Mouse (Mus musculus) C2C12 (cell line): Measurements from ENCODE around the gene Plekha6. TPM values are rescaled to one million over a fixed set of nuclear protein-coding genes. Genes with fewer than 3 reads are reported as not detected.
"Not testable (repeated sequence)": the region's sequence is repeated elsewhere in the genome, so short reads cannot be mapped to it uniquely, and the experiment has no call there.

Experiments used
- H3K27me3 ChIP-seq: one replicate; pipeline ENCODE4 v1.6.1; 2011; ENCODE audit not compliant: control insufficient read depth, insufficient read depth, insufficient read length
- H3K36me3 ChIP-seq: one replicate; pipeline ENCODE4 v1.6.1; 2011; ENCODE audit not compliant: control insufficient read depth, insufficient read depth
- H3K4me3 ChIP-seq: one replicate; pipeline ENCODE4 v1.5.1; 2011; ENCODE audit warnings: mild to moderate bottlenecking, control low read depth; ENCODE audit not compliant: poor library complexity, insufficient read depth, severe bottlenecking
- H3K79me2 ChIP-seq: one replicate; pipeline ENCODE4 v1.6.1; 2011; ENCODE audit not compliant: control insufficient read depth, insufficient read depth
- H3K79me3 ChIP-seq: one replicate; pipeline ENCODE4 v1.6.1; 2011; ENCODE audit warnings: low read depth, control low read depth
- H3ac ChIP-seq: one replicate; pipeline ENCODE3; 2011; ENCODE audit warnings: low read depth; ENCODE audit not compliant: control insufficient read depth, insufficient read length
- CEBPB ChIP-seq: IDR thresholded peaks from one replicate; pipeline ENCODE4 v1.6.1; 2011; ENCODE audit warnings: low read depth, mild to moderate bottlenecking, control low read depth, moderate library complexity
- CTCF ChIP-seq: IDR thresholded peaks from one replicate; pipeline ENCODE4 v1.5.1; 2011; ENCODE audit not compliant: control insufficient read depth, insufficient read depth, insufficient read length
- FOSL1 ChIP-seq: IDR thresholded peaks from one replicate; pipeline ENCODE4 v1.8.0; 2011; ENCODE audit warnings: mild to moderate bottlenecking, low read length; ENCODE audit not compliant: poor library complexity, insufficient read depth, severe bottlenecking
- MAX ChIP-seq: IDR thresholded peaks from one replicate; pipeline ENCODE4 v1.6.1; 2011; ENCODE audit warnings: mild to moderate bottlenecking, control low read depth
- MYOD1 ChIP-seq: IDR thresholded peaks from one replicate; pipeline ENCODE4 v1.6.1; 2011; ENCODE audit warnings: low read depth; ENCODE audit not compliant: control insufficient read depth, insufficient read length
- MYOG ChIP-seq: IDR thresholded peaks from one replicate; pipeline ENCODE4 v1.6.1; 2011; ENCODE audit not compliant: control insufficient read depth, insufficient read length; ENCODE audit errors: extremely low read depth
- USF1 ChIP-seq: IDR thresholded peaks from one replicate; pipeline ENCODE4 v1.6.1; 2011; ENCODE audit warnings: low read depth, mild to moderate bottlenecking, control low read depth, moderate library complexity
- polyA plus RNA-seq: library from polyadenylated mRNA; unstranded; fragments of >200 nt; fragmentation: generic; extraction: Trizol; gene quantifications from one replicate; pipeline ENCODE4 v1.2.1, GENCODE M21; 2012; ENCODE audit warnings: missing spikeins

Gene Plekha6
- polyA plus RNA-seq, 1 experiment: 0.15 TPM

DNA sequence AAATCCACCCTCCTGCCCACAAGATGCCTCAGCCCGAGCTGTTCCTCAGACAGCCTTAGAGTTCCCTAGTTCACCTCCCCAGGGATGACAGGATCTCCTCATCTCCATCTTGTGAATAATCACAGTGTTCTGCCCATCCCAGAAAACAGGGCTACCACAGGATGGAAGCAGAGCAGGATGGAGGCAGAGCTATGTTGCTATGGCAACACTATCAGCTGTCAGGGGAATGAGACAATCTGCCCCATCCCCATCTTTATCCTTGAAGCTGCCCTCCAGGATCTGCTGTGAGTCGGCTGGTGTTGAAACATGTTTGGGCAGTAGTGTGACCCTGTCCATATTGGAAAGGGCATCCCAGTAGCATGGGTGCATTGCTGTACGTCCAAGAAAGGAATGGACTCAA lies 167.1 kb downstream of the Plekha6 start:
- Histone ChIP-seq H3K36me3 (no peaks in the 10 kb centered on the region), H3K79me3 (no peaks in the 10 kb centered on the region), H3K4me3 (no peak overlapping the region), H3K79me2 (no peaks in the 10 kb centered on the region), H3ac (no peak overlapping the region), H3K27me3 (peaks cover 49% of the 10 kb centered on the region)
- no peak for TF ChIP-seq MYOG
- TF ChIP-seq CTCF: no peak
- no peak for TF ChIP-seq MAX
- no peak for TF ChIP-seq CEBPB
- no peak for TF ChIP-seq MYOD1

DNA sequence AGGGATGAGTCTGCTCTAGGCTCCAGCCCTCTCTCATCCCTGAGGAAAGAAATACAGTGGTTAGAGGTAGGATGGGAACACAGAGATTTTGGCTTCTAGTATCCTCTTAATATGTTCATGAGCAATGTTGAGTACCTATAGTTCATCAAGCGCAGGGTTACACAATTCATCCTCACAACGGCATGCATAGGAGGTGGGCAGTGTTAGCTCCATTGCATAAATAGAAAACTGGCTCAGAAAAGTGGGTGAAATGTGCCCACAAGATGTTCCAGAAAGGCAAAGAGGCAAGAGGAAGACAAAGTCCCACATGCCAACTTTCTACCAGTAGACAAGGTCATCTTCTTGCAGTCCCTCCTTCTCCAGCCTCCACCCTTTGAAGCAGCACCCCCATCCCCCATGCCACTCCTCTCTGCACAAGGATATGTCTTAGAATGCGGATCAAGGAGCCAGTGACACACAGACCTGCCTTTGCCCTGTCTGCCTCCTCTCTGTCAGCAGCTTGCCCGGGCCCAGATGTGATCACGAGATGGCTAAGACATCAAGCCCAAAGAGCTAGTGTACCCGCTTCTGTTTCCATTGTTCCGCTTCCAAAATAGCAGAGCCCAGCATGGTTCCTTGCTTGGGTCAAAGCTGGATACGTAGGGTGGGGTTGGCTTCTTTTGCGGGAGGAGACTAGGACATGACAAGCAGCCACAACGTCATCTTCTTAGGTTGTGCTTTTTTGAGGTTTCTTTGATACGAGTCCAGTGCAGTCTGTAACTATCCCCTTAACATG lies 168.8 kb downstream of the Plekha6 start:
- H3K79me3 ChIP-seq: no peaks in the 10 kb centered on the region
- H3K79me2 ChIP-seq: no peaks in the 10 kb centered on the region
- H3ac ChIP-seq: no peak overlapping the region
- H3K27me3 ChIP-seq: peaks cover 44% of the 10 kb centered on the region
- H3K4me3 ChIP-seq: no peak overlapping the region
- no peaks in the 10 kb centered on the region for H3K36me3 ChIP-seq
- TF ChIP-seq FOSL1 (no peak), MYOD1 (no peak), CEBPB (no peak), USF1 (no peak)

DNA sequence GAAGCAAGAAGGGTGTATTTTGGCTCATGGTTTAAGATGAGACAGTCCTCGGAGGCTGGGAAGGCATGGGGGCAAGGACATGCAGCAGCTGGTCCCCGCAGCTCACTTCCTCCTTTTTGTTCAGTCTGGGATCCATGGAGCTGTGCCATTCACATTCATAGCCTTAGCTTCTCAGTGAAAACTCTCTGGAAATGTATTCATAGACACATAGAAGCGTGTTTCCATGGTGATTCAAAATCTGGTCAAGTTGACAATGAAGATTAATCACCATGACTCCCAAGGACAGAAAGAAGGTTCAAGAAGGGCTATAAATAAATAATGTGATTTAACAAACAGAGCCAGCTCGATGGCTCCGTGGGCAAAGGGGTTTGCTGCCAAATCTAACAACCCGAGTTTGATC lies 169.9 kb downstream of the Plekha6 start:
- TF ChIP-seq CEBPB (no peak), MYOD1 (no peak), CTCF (no peak), USF1 (no peak), MYOG (no peak), MAX (no peak), FOSL1 (no peak)
- peaks cover 33% of the 10 kb centered on the region for H3K27me3 ChIP-seq
- H3K4me3 ChIP-seq: no peak overlapping the region
- no peaks in the 10 kb centered on the region for H3K79me2 ChIP-seq
- H3K79me3 ChIP-seq: no peaks in the 10 kb centered on the region
- H3K36me3 ChIP-seq: no peaks in the 10 kb centered on the region
- no peak overlapping the region for H3ac ChIP-seq

DNA sequence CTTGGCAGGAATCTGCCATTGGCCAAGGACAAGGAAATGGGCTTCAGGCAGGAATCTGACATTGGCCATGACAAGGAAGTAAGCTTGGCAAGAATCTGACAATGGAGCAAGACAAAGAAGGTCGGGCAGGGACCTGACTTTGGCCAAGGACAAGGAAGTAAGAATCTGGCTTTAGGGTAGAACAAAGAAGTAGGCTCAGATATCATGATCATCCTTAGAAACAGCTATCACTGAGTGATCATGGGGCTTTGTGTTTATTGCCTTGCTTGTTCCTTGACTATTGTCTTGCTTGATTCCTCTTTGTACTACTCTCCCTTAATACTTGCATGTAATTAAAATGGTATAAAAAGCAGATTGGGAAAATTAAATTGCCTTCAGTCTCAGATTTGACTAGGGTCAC lies 176.4 kb downstream of the Plekha6 start:
- not testable (repeated sequence) for H3K79me2 ChIP-seq, H3K4me3 ChIP-seq, H3ac ChIP-seq, H3K79me3 ChIP-seq, H3K36me3 ChIP-seq
- peaks cover 14% of the 10 kb centered on the region for H3K27me3 ChIP-seq

DNA sequence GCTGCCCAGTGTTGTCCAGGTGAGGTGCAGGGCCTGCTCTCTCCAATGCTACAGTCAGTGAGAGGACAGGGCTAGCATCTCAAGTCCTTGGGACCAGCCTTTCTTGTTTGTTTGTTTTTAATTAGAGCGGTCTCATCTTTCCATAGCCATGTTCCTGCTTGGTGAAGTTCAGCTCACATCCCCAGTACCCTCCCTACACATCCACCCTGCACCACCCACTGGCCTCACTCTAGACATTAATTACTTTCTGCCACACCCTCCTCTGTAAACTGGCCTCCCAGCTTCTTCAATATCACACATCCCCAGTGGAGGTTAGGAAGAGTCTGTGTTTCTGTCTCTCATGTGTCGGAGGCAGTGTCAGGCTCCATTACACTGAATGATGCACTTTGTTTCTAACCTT lies 180.3 kb downstream of the Plekha6 start:
- TF ChIP-seq MYOG: no peak
- no peak for TF ChIP-seq MYOD1
- no peak for TF ChIP-seq CTCF
- TF ChIP-seq FOSL1: no peak
- TF ChIP-seq USF1: no peak
- no peak for TF ChIP-seq CEBPB
- TF ChIP-seq MAX: no peak
- Histone ChIP-seq H3K36me3 (no peaks in the 10 kb centered on the region), H3K79me2 (no peaks in the 10 kb centered on the region), H3ac (no peak overlapping the region), H3K79me3 (no peaks in the 10 kb centered on the region), H3K27me3 (peaks cover 33% of the 10 kb centered on the region), H3K4me3 (no peak overlapping the region)

DNA sequence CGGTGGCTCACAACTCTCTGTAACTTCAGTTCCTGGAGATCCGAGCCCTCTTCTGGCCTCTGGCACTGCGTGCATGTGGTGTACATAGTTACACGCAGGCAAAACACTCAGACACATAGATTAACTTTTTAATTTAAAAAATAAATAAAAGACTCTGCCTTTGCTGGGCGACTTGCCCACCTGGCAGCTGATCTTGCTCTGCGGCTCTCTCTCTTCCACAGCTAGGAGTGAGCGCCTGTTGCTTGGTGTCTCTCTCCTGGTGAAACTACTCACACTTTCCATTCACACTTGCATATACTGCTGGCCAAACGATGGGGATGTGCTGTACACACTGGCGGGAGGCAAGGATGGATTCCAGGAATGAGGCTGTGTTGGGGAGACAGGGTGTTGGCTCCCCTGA lies 182.5 kb downstream of the Plekha6 start:
- H3K4me3 ChIP-seq: no peak overlapping the region
- no peaks in the 10 kb centered on the region for H3K79me2 ChIP-seq
- peaks cover 43% of the 10 kb centered on the region for H3K27me3 ChIP-seq
- no peak for TF ChIP-seq CEBPB
- TF ChIP-seq MYOG: no peak
- TF ChIP-seq USF1: no peak
- no peak for TF ChIP-seq MYOD1
- TF ChIP-seq CTCF: no peak
- TF ChIP-seq FOSL1: no peak
- TF ChIP-seq MAX: no peak
- H3K79me3 ChIP-seq: no peaks in the 10 kb centered on the region
- no peak overlapping the region for H3ac ChIP-seq
- H3K36me3 ChIP-seq: no peaks in the 10 kb centered on the region
